Mouse (Mus musculus) intestine, embryonic 16.5 days (tissue): ENCODE results near the gene Cdc42ep3. TPM values are rescaled to one million over a fixed set of nuclear protein-coding genes. Genes with fewer than 3 reads are reported as not detected.
A peak's percentile ranks its signal among the peaks of the same experiment; 100 is the strongest.

Source experiments
- ATAC-seq: fragments of 200-750 bp; cut with Nextera tagmentation; 2 replicates; pipeline ENCODE4 v1.8.0; 2017; ENCODE audit warnings: moderate TSS enrichment, moderate library complexity
- H3K27ac ChIP-seq: fragments of 300-500 bp; sonication (generic); 2 replicates; pipeline ENCODE4 v1.5.1; 2014; ENCODE audit warnings: mild to moderate bottlenecking, low read length
- H3K27me3 ChIP-seq: fragments of 300-500 bp; sonication (generic); replicated peaks from 2 replicates; pipeline ENCODE4 v1.6.1; 2014; ENCODE audit warnings: low read length, control low read depth, mixed read lengths; ENCODE audit not compliant: control insufficient read depth, insufficient read depth
- H3K36me3 ChIP-seq: fragments of 300-500 bp; sonication (generic); 2 replicates; pipeline ENCODE4 v1.6.1; 2014; ENCODE audit warnings: low read length, control low read depth; ENCODE audit not compliant: control insufficient read depth, insufficient read depth
- H3K4me1 ChIP-seq: fragments of 300-500 bp; sonication (generic); 2 replicates; pipeline ENCODE4 v1.6.1; 2014; ENCODE audit warnings: low read length, control low read depth, mixed read lengths; ENCODE audit not compliant: control insufficient read depth, insufficient read depth
- H3K4me2 ChIP-seq: fragments of 300-500 bp; sonication (generic); 2 replicates; pipeline ENCODE4 v1.6.1; 2014; ENCODE audit warnings: low read depth, low read length, control low read depth
- H3K4me3 ChIP-seq: fragments of 300-500 bp; sonication (generic); 2 replicates; pipeline ENCODE4 v1.5.1; 2014; ENCODE audit warnings: mild to moderate bottlenecking, low read length
- H3K9ac ChIP-seq: fragments of 300-500 bp; sonication (generic); 2 replicates; pipeline ENCODE4 v1.6.1; 2014; ENCODE audit warnings: low read depth, low read length
- H3K9me3 ChIP-seq: fragments of 300-500 bp; sonication (generic); 2 replicates; pipeline ENCODE4 v1.6.1; 2016; ENCODE audit warnings: low read length, control low read depth; ENCODE audit not compliant: control insufficient read depth
- WGBS: fragments of 180-500 bp; shearing (Covaris S2); extraction: QIAGEN DNeasy Blood & Tissue Kit; methylation state at CpG from one replicate; pipeline ENCODE4 v1.1.7; 2014; 5-methylcytosine and 5-hydroxymethylcytosine counted together
- polyA plus RNA-seq: library from polyadenylated mRNA; unstranded; fragments of >200 nt; fragmentation: Nextera tagmentation; extraction: Ambion mirVana; gene quantifications from 2 replicates; pipeline ENCODE4 v1.2.1, GENCODE M21; 2015

Cdc42ep3 gene
- polyA plus RNA-seq, 1 experiment from 2014 or later: 41.7 TPM

GRCm38 (mm10) chr17:79332864-79333263 is 22.0 kb downstream of the Cdc42ep3 start:
- 84% methylated on average over 3 of the region's 3 CpGs for WGBS
- H3K27ac ChIP-seq: no peak overlapping the region
- H3K4me2 ChIP-seq: no peak overlapping the region
- no peaks in the 10 kb centered on the region for H3K9me3 ChIP-seq
- ATAC-seq: no peak
- no peaks in the 10 kb centered on the region for H3K4me1 ChIP-seq
- no peaks in the 10 kb centered on the region for H3K27me3 ChIP-seq
- no peak overlapping the region for H3K4me3 ChIP-seq
- no peak overlapping the region for H3K9ac ChIP-seq
- no peaks in the 10 kb centered on the region for H3K36me3 ChIP-seq

GRCm38 (mm10) chr17:79330397-79330796 is 24.5 kb downstream of the Cdc42ep3 start:
- H3K27me3 ChIP-seq: no peaks in the 10 kb centered on the region
- H3K4me2 ChIP-seq: no peak overlapping the region
- H3K36me3 ChIP-seq: no peaks in the 10 kb centered on the region
- no peak for ATAC-seq
- 97% methylated on average over 2 of the region's 2 CpGs for WGBS
- H3K4me3 ChIP-seq: no peak overlapping the region
- H3K27ac ChIP-seq: no peak overlapping the region
- no peaks in the 10 kb centered on the region for H3K9me3 ChIP-seq
- no peaks in the 10 kb centered on the region for H3K4me1 ChIP-seq
- no peak overlapping the region for H3K9ac ChIP-seq

- no peak for ATAC-seq
- no peak overlapping the region for H3K27ac ChIP-seq
- no peaks in the 10 kb centered on the region for H3K27me3 ChIP-seq
- H3K4me2 ChIP-seq: no peak overlapping the region
- H3K9me3 ChIP-seq: no peaks in the 10 kb centered on the region
- H3K36me3 ChIP-seq: no peaks in the 10 kb centered on the region
- H3K9ac ChIP-seq: no peak overlapping the region
- H3K4me3 ChIP-seq: no peak overlapping the region
- H3K4me1 ChIP-seq: no peaks in the 10 kb centered on the region
- WGBS: 69% methylated on average over 4 of the region's 4 CpGs
These were observed 28.0 kb downstream of the Cdc42ep3 start for GRCm38 (mm10) chr17:79326868-79327376.

- Histone ChIP-seq H3K27me3 (no peaks in the 10 kb centered on the region), H3K27ac (no peak overlapping the region; the same call in 1 of the 2 replicates), H3K4me3 (no peak overlapping the region), H3K36me3 (no peaks in the 10 kb centered on the region), H3K9me3 (no peaks in the 10 kb centered on the region), H3K4me2 (no peak overlapping the region), H3K4me1 (peaks cover 2% of the 10 kb centered on the region; the same call in 1 of the 2 replicates), H3K9ac (no peak overlapping the region)
- peak; percentile 42; the same call in 1 of the 2 replicates for ATAC-seq
- WGBS: 41% methylated on average over 12 of the region's 12 CpGs
These were observed 37.7 kb downstream of the Cdc42ep3 start for GRCm38 (mm10) chr17:79317085-79317751.

- ATAC-seq: no peak
- H3K4me2 ChIP-seq: no peak overlapping the region
- H3K27me3 ChIP-seq: no peaks in the 10 kb centered on the region
- peaks cover 2% of the 10 kb centered on the region; the same call in 1 of the 2 replicates for H3K4me1 ChIP-seq
- H3K36me3 ChIP-seq: no peaks in the 10 kb centered on the region
- WGBS: 73% methylated on average over 4 of the region's 4 CpGs
- no peaks in the 10 kb centered on the region for H3K9me3 ChIP-seq
- H3K27ac ChIP-seq: no peak overlapping the region
- H3K4me3 ChIP-seq: no peak overlapping the region
- no peak overlapping the region for H3K9ac ChIP-seq
These were observed 39.3 kb downstream of the Cdc42ep3 start for GRCm38 (mm10) chr17:79315415-79316094.

- WGBS: 73% methylated on average over 1 of the region's 1 CpGs
- no peak for ATAC-seq
- no peaks in the 10 kb centered on the region for H3K27me3 ChIP-seq
These were observed 44.4 kb downstream of the Cdc42ep3 start for GRCm38 (mm10) chr17:79310465-79310864.

GRCm38 (mm10) chr17:79309506-79309905 is 45.4 kb downstream of the Cdc42ep3 start:
- WGBS: 92% methylated on average over 1 of the region's 1 CpGs
- Histone ChIP-seq H3K27ac (no peak overlapping the region), H3K4me1 (no peaks in the 10 kb centered on the region), H3K4me3 (no peak overlapping the region), H3K27me3 (no peaks in the 10 kb centered on the region), H3K4me2 (no peak overlapping the region), H3K36me3 (no peaks in the 10 kb centered on the region), H3K9ac (no peak overlapping the region), H3K9me3 (no peaks in the 10 kb centered on the region)
- no peak for ATAC-seq

More at GRCm38 (mm10) chr17:79310465-79310864, 44.4 kb downstream of the Cdc42ep3 start:
- Histone ChIP-seq H3K9ac (no peak overlapping the region), H3K4me2 (no peak overlapping the region), H3K36me3 (no peaks in the 10 kb centered on the region), H3K9me3 (no peaks in the 10 kb centered on the region), H3K27ac (no peak overlapping the region), H3K4me3 (no peak overlapping the region), H3K4me1 (no peaks in the 10 kb centered on the region)

- WGBS: 87% methylated on average over 7 of the region's 7 CpGs
- Histone ChIP-seq H3K27me3 (no peaks in the 10 kb centered on the region), H3K9me3 (no peaks in the 10 kb centered on the region), H3K4me3 (no peak overlapping the region), H3K36me3 (no peaks in the 10 kb centered on the region), H3K4me1 (no peaks in the 10 kb centered on the region), H3K27ac (no peak overlapping the region), H3K9ac (no peak overlapping the region), H3K4me2 (no peak overlapping the region)
- no peak for ATAC-seq
These were observed 49.2 kb downstream of the Cdc42ep3 start for GRCm38 (mm10) chr17:79305644-79306043.

- WGBS: 75% methylated on average over 17 of the region's 17 CpGs
- ATAC-seq: no peak
- no peaks in the 10 kb centered on the region for H3K9me3 ChIP-seq
These were observed 51.0 kb downstream of the Cdc42ep3 start for GRCm38 (mm10) chr17:79303744-79304497.

More at GRCm38 (mm10) chr17:79303744-79304497, 51.0 kb downstream of the Cdc42ep3 start:
- Histone ChIP-seq H3K27me3 (no peaks in the 10 kb centered on the region), H3K4me3 (no peak overlapping the region), H3K4me1 (no peaks in the 10 kb centered on the region), H3K4me2 (no peak overlapping the region), H3K27ac (no peak overlapping the region), H3K9ac (no peak overlapping the region), H3K36me3 (no peaks in the 10 kb centered on the region)
